Mouse (Mus musculus) T-helper 17 cell (primary cell): ENCODE measurements at regions not wholly inside any gene's neighbourhood (a gene's known extent, or its start where the extent isn't known, plus 50 kb on each side); places are given as distances from the start of the nearest gene placed in this dataset.

ENCODE experiments used
- in situ Hi-C, 2 experiments: fragments of 300-600 bp; cut with MboI, MseI; formaldehyde crosslinking; loops; 1 replicate in 1 of 2; 2 replicates in 1 of 2; pipeline ENCODE4 v1.15.1; 2025; ENCODE audit warnings: high pct_unique_total_duplicates in 2 of 2

GRCm38 (mm10) chr3:79996803-79997202 lies 112.5 kb downstream of the Fam198b start:
- in situ Hi-C loops, result no loop called here

GRCm38 (mm10) chr3:80002335-80002734 lies 118.0 kb downstream of the Fam198b start:
- in situ Hi-C loops, result no loop called here

- in situ Hi-C loops, result no loop called here
Measured at GRCm38 (mm10) chr3:80003300-80004090, 119.2 kb downstream of the Fam198b start.

GRCm38 (mm10) chr3:80004556-80004955 lies 120.2 kb downstream of the Fam198b start:
- in situ Hi-C loops, result no loop called here

GRCm38 (mm10) chr3:80004966-80005365 lies 120.6 kb downstream of the Fam198b start:
- in situ Hi-C loops, result no loop called here

GRCm38 (mm10) chr3:80005371-80005770 lies 121.0 kb downstream of the Fam198b start:
- in situ Hi-C loops, result no loop called here

GRCm38 (mm10) chr3:80006263-80006662 lies 121.9 kb downstream of the Fam198b start:
- in situ Hi-C loops, result no loop called here

- in situ Hi-C loops, result no loop called here
Measured at GRCm38 (mm10) chr3:80007006-80007405, 122.7 kb downstream of the Fam198b start.

- in situ Hi-C loops, result no loop called here
Measured at GRCm38 (mm10) chr3:80009275-80009674, 124.9 kb downstream of the Fam198b start.

GRCm38 (mm10) chr3:80025795-80026194 lies 141.5 kb downstream of the Fam198b start:
- in situ Hi-C loops, result no loop called here

GRCm38 (mm10) chr3:80033071-80033470 lies 148.7 kb downstream of the Fam198b start:
- in situ Hi-C loops, result no loop called here

GRCm38 (mm10) chr3:80038553-80039129 lies 154.3 kb downstream of the Fam198b start:
- in situ Hi-C loops, result no loop called here

- in situ Hi-C loops, result no loop called here
Measured at GRCm38 (mm10) chr3:80042756-80043484, 158.6 kb downstream of the Fam198b start.

- in situ Hi-C loops, result loop anchor here in 1 of 2 experiments (25.0 kb wide), 1 partner anchor 187 kb away; the partner anchor contains the start of gene Tmem144
Measured at GRCm38 (mm10) chr3:80049495-80050225, 165.3 kb downstream of the Fam198b start.

GRCm38 (mm10) chr3:80050920-80051319 lies 166.6 kb downstream of the Fam198b start:
- in situ Hi-C loops, result loop anchor here in 1 of 2 experiments (25.0 kb wide), 1 partner anchor 189 kb away; the partner anchor contains the start of gene Tmem144

- in situ Hi-C loops, result loop anchor here in 1 of 2 experiments (25.0 kb wide), 1 partner anchor 190 kb away; the partner anchor contains the start of gene Tmem144
Measured at GRCm38 (mm10) chr3:80051963-80052362, 167.6 kb downstream of the Fam198b start.

GRCm38 (mm10) chr3:80052879-80053278 lies 168.5 kb downstream of the Fam198b start:
- in situ Hi-C loops, result loop anchor here in 1 of 2 experiments (25.0 kb wide), 1 partner anchor 191 kb away; the partner anchor contains the start of gene Tmem144

- in situ Hi-C loops, result loop anchor here in 1 of 2 experiments (25.0 kb wide), 1 partner anchor 191 kb away; the partner anchor contains the start of gene Tmem144
Measured at GRCm38 (mm10) chr3:80053435-80053834, 169.1 kb downstream of the Fam198b start.

GRCm38 (mm10) chr3:80056636-80057350 lies 172.5 kb downstream of the Fam198b start:
- in situ Hi-C loops, result loop anchor here (5.0 to 25.0 kb wide), 2 partner anchors 169 to 194 kb away; partner anchors contain the start of gene Tmem144 (in 1 of the 2)

GRCm38 (mm10) chr3:80058722-80059121 lies 174.4 kb downstream of the Fam198b start:
- in situ Hi-C loops, result loop anchor here (5.0 to 25.0 kb wide), 2 partner anchors 171 to 196 kb away; partner anchors contain the start of gene Tmem144 (in 1 of the 2)
